Mouse (Mus musculus) adrenal gland, adult 18-20 months (tissue): ENCODE data around the gene Exosc9. TPM values are rescaled to one million over a fixed set of nuclear protein-coding genes. Genes with fewer than 3 reads are reported as not detected.

Source experiments
- DNase-seq, 2 experiments: peaks; one replicate each; pipeline ENCODE4 v3.0.0; 2021 to 2022; ENCODE audit warnings: low spot score in 2 of 2
- long read RNA-seq, 2 experiments: library from polyadenylated mRNA; stranded (forward); transcript quantifications; one replicate each; pipeline ENCODE4 v2.0.0; 2021
- total RNA-seq, 2 experiments: library from RNA; stranded (reverse); gene quantifications; 1 replicate in 1 of 2; 2 replicates in 1 of 2; pipeline ENCODE4 v1.2.3; 2021

Exosc9 gene
- total RNA-seq, result 10 to 100 TPM; 26.7 to 31.5 TPM
- long read RNA-seq, experiment 1, transcript Exosc9-201 (12 exons, 1,617 nt), result major isoform, 14 of 15 reads
- long read RNA-seq, experiment 1, partial matches to known transcripts, result 0 of 15 reads
- long read RNA-seq, experiment 1, other reads (novel, unspliced or antisense), result 1 of 15 reads
- long read RNA-seq, experiment 2, transcript Exosc9-201 (12 exons, 1,617 nt), result major isoform, 43 of 47 reads
- long read RNA-seq, experiment 2, partial matches to known transcripts, result 3 of 47 reads
- long read RNA-seq, experiment 2, other reads (novel, unspliced or antisense), result 1 of 47 reads

DNA sequence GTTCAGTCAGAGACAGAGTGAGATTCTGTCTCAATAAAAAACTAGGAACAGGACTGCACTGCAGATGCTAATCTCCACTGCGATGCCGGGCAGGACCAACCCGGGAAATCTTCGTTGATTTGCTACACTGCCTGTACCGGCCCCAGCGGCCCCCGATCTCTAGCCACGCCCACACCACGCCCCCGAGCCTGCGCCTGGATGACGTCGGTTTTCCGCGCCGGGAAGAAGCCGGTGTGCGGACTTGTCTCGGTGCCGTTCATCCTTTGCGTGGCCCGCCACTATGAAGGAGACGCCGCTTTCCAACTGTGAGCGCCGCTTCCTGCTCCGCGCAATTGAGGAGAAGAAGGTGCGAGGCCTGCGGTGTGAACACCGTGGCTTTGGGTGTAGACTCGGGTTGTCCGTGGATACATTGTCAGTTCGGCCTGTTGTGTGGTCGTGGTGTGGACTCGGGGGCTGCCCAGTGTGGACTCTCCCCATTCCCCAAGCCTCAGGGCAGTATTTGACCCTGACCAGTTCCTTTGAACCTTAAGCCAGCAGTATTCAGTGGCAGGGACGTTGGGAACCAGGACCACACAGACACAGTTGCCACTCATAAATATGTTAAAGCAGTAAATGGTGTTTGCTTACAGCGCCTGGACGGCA is at the start of gene Exosc9:
Gene Exosc9, plus strand, starts transcription at position 201 of the 642 bp plus-strand sequence.
- DNase-seq, result peak; percentile 99

DNA sequence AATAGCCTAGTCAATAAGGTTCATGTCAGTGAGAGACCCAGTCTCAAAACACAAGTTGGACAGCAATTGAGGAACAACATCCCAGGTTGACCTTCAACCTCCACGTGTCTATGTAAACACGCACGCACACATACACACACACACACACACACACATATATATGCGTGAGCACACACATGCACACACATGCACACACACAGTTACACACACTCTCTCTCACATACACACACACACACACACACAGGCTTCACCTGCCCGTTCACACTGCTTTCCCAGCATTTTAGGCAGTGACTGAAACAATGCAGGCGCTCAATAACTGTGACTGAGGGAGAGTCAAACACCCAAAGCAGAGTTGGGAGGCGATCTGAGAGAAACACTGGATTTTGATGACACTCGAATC is 47.1 kb upstream of the Exosc9 start:
- no peak for DNase-seq

DNA sequence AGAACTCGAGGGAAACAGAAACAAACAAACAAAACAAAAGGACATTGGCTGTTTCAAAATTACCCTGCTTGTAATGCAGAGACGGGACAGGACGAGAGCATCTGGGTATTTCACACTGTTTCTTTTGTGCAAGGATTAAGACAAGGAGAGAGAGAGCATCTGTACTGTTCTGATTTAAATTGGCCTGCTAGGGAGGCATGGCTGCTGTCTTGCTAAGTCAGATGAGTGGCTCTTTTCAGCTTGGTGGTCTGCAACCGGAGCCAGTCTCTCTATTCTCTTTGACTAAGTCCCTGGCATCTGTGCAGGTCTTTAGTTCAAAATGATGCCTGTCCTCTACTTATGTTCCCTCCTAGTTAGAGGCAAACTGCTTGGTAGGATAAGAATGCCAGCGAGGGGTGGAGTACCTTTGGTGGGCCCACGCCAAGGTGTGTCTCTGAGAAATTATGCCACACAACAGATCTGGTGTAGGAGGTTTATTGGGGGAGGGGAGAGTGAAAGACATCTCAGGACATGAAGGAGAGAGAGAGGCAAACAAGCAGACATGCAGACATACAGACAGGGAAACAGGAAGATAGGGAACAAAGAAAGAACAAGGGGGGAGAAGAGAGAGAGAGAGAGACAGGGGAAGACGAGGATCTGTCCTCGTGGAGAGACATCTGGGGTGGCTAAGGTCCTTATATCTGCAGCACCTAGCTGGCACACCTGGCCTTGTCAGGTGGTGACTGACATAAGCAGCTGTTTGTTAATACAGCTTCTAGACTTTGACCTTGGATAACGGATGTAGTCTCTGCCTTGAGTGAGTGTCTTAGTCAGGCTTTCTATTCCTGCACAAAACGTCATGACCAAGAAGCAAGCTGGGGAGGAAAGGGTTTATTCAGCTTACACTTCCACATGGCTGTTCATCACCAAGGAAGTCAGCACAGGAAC is 46.3 kb upstream of the Exosc9 start:
- DNase-seq, result no peak

DNA sequence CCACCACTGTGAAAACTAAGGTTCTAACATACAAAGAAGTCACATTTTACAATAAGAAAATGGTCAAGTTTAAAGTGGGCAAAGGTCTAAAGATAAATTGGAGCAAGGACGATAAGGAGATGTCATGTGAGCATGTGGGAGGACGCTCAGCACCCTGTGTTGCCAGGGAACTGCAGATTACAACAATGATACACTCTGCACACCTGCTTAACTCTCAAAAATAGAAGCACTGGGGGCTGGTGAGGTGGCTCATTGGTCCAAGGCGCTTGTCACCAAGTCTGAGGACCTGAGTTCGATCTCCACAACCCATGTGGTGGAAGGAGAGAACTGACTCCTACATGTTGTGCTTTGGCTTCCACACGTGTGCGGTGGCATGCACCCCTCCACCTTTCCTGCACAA is 40.9 kb upstream of the Exosc9 start:
- no peak for DNase-seq

DNA sequence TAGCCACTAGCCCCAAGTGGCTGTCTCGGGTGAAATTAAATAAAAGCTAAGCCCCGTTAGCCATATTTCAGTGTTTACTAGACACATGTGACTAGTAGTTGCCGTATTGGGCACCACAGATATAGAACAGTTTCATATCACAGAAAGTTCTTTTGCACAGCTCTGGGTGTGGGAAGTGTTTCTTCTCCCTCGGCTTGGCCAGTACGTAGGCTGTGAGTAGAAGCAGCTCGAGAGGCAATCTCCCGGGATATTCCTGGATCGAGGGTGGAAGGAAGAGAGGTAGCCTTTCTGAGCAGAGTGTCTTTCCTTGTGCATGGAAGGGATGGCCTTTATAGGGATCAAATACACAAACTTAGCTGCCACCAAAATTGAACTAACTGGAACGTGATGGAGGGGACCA is 36.2 kb upstream of the Exosc9 start:
- DNase-seq, result no peak

DNA sequence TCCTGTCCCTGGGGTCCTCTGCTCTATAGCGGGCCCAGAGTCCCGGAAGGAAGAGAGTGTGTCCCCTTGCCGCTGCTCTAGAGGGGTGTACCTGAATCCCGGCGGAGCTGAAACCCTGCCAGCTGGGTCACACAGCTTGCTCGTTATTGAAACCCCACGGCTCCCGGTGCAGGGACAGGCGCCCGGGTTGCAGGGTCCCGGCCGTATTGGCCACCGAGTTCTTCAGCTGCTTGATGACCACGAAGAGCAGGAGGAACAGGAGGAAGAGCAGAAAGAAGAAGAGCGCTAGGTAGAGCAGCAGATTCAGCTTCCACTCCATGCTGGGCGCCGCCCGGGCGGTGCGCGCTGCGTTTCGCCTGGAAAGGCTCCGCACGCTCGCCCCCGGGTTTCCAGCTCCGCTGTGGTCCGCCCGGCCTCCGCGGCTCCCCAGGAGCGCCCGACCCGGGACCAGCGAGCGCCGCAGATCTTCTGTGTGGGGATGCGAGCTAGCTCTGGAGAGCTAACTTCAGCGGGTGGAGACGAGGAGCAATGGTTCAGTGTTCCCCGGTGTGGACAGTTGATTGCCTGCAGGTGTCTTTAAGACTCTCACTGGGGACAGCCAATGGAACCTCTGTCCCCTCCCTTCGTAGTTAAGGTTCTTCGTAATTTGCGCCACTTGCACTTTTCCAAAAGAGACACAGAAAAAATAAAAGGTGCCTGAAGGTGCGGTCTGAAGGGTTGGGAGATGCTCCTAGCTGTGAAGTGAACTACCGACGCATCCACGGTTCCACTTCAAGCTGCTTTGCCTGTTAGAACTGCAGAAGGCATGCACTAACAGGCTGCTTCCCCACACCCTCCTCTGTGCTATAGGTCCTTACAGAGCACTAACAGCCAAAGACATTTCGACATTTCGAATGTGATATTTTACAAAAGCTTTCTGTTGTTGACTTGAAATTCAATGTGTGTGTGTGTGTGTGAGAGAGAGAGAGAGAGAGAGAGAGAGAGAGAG is 31.0 kb upstream of the Exosc9 start, which contains the start of gene Gm11549:
Gene Gm11549, minus strand, starts transcription at position 741 of the 988 bp plus-strand sequence.
- peak; percentile 27 to 30 for DNase-seq

DNA sequence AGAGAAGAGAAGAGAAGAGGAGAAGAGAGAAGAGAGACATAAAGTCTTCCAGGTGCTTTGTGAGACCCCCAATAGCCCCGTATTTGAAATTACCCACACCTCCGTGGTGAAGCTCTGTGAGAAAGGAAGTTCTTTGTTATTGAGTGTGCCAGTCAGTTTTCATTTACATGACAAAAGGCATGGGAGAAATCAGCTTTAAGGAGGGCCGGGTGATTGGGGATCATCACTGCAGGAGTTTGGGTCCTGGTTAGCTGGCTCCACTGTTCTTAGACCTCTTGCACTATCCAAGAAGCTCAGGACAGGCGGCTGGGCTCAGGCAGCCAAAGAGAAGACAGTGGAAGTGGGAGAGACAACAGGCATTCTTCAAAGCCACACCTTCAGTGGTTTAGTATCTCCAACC is 30.3 kb upstream of the Exosc9 start:
- no peak for DNase-seq

DNA sequence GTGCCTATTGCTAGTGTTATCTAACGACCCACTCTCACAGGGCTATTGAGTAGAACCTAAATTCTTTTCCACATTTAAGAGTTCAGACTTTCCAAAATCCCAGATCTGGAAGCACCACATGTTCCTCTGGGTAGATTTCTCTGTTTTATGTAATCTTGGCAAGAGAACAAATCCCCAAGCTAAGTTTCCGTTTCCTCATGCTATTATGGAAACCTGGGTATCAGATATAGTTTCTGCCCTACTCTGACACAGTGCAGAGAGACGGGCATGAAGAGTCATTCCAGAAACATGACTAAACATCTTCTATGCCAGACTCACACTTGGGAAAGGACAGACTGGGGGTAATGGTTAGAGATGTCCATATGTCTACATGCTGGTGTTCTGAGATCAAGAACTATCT is 27.9 kb upstream of the Exosc9 start:
- DNase-seq, result no peak

DNA sequence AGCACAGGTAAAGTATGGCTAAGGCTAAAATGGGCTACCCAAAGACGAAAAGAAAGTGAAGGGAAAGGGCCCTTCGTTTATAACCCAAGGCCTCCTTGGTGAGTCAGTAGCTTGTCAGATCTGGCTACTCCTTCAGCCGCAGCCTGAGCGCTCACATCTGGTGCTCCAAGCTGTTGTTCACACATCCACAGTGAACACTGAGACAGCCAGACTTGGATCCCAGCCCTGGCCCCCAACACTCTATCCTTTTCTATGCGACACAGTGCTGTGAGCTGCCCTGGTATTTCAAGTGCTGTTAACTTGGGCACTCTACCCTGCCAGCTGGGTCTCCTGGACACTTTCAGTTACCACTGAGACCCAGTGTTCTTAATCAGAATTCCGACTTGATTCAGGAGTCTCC is 22.1 kb upstream of the Exosc9 start:
- no peak for DNase-seq

DNA sequence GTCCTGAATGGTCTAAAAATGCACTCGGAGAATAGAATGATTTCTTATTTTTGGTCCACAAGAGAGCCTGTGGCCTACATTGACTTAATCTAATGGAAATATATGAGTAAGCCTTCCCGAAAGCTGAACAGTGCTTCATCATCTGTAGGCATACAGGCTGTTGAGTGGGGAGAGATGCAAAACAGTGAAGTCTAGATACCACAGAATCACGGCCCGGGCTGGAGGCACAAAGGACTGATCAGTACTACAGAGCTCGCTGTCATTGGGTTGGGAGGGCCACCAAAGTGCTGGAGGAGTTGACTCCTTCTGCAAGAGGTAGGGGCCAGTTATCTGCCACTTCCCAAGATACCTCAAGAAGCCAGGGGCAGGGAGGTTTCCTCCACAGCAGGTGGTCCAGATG is 21.6 kb upstream of the Exosc9 start:
- no peak for DNase-seq

DNA sequence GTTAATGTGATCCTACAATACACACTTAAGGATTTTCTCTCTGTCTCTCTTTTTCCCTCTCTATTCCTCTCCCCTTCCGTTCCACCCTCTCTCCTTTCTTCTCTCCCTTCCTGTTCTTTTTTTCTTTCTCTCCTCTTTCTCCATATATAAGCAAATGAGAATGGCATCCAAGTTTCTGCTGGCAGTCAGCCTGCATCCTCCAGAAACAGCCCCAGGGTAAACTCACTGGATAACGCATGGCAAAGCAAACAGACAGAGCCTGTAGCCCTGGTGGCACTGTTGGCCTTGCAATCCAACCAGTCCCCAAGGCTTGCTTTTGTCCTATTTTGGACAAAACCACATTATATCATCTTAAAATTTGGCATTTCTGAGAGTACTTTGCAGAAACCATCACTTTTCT is 21.2 kb upstream of the Exosc9 start:
- no peak for DNase-seq

DNA sequence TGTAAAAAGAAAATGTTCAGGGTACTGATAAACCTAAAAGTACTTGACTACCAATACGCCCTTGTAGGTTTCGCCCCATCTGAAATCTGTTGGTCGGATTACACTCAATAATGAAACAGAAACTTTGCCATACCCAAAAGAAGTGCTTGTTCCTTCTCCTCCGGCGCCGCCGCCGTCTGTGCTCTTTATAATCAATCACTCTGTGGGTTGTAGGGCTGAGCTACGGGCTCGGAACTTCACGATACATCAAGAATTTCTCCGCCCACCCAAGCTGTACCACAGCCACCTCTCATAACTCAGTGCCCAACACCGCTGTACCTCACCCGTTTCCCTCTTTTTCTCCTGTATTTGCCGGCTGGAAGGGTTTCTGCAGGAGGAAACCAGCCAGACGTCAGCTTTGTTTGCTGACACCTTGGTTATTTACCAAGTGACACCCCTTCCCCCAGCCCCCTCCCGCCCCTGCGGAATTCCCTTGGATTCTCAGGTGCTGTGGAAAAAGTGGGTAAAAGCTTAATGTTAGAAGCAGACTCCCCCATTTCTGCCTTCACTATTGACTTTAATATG is 20.3 kb upstream of the Exosc9 start:
- no peak for DNase-seq

DNA sequence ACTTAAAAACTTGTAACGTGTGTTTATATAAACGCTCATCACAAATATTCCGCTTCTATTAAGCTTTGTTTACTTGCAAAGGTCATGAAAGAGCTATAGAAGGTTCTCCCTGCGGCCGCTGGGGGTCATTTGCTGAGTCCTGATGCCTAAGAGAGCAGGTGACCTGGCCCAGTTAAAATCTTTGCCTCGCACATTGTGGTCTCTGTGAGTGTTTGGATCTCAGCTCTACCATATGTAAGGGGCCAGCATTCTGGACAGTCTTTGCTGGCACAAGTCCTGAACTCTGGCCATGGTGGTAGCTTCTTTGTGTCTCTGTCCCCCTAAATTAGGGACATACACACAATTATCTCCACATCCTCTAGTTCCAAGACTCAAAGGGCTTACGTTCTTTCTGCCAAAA is 19.7 kb upstream of the Exosc9 start:
- no peak for DNase-seq

DNA sequence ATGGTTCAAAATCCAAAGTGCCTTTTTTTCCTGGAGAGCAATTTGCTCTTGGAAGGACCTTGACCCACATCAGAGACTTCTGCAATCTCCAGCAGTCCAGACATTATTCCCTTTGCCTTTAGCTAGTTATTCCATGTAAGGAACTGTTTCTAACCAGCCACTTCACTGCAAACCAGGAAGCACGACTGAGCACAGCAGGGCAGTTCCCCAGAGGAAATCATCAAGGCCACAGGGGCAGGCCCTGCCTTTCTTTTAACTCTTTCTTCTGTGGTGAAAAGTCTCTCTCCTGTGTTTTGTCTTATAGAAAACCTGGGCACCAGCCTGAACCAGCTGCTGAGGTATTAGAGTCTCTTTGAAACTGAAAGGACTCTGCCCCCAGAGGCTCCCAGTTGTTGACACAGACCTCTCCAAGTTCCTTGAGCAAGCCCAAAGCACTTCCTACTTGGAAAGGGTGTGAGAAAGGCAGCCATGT is 19.2 kb upstream of the Exosc9 start:
- no peak for DNase-seq

DNA sequence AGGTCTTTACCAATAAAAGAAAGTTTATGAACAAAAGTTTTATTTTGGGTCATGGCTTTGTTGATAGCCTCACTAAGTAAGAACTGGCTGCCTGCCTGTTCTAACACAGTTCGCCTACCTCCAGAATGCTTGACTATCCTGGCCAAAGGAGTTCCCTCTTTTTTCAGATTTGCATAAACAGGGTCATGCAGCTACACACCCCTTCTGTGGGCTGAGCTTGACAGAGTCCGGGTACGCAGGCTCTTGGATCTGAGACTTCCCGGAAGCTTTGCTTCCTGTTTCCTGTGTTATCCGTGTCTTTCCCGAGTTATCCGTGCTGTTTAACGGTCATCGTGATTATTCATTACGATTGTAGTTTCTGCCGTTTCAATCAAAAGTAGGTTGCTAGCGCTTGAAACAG is 16.4 kb upstream of the Exosc9 start:
- DNase-seq, result no peak

DNA sequence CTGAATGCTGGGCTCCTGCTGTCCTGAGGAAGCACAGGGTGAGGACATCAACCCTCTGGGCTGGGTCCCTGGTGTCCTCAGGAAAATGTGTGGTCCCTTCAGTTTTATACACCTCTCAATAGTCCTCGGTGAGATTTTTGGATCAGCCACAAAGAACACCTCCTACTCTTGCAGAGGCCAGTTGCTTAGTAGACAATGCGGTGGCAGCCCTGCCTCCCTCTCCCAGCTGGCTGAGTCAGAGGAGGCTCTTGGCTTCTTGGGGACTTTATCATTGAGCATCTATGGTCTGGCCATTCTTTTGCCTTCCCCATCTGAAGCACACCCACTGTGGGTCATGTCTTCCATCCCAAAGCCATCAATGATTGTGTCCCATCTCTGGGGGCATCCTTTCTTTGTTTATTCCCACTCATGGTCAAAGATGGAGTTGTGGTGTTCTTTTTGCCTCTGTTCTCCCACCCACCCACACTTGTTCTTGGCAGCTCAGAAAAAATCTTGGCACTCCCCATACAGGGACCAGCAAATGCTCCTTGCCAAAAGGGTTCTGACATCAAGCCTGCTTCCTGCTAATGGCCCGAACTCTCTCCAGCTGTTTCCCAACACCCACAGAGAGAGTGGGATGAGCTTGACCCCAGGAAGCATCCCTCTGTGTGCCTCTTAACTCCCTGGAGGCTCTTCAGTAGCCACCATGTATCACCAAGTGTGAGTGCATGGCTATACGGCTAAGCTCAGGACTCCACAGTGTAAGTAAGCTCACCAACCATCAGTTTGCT is 14.5 kb upstream of the Exosc9 start:
- no peak for DNase-seq

DNA sequence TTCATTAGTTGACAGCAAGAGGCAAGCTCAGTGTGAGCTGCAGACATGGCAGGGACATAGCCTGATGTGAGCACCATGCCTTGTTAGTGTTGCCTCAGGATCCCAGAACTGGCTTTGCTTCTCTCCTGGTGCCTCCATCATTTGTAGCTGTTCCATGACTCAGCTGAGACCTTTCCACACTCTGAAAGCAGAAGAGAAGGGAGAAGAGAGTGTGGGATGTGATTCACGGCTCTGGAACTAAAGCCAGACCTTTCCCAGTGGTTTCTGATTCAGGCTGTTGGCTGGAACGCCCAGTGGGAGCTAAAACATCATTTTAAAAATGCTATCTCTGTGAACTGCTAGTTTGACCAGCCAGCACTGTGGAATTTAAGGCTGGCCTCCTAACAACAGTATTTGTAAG is 11.7 kb upstream of the Exosc9 start:
- DNase-seq, result no peak

DNA sequence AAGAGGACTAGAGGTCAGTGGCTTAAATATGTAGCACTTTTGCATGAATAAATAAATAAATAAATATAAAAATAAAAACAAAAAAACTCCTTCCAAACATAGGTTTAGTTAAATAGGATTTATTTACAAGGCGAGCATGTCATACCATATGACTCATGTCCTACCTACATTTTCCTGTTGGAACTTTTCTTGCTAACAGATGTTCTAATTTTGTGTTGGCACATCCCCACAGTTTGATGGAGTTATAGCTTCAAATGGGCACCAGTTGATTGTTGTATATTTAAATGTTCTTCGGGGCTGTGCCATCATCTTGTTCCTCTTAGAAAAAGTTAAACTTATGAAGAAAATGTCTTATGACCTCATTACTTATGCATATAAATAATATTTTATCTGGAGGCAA is 11.0 kb upstream of the Exosc9 start:
- no peak for DNase-seq

DNA sequence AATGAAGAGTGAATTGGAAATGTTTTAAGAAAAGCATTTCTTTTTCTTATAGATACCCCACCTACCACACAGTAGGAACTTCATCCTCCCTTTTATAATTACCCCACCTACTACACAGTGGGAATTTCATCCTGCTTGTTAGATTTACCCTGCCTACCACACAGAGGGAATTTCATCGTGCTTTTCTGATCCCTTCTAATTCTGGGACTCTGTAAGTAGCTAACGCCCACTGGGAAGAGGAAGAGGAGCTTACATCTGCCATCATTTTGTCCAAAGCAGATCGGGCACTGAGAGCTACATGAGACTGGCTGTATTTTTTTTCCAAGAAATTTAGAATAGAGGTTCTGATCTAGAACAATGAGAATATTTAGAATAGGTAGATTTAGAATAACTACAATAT is 7.4 kb upstream of the Exosc9 start:
- DNase-seq, result no peak
